Mouse (Mus musculus) megakaryocyte, embryonic 14.5 days (primary cell): Measurements from ENCODE around the gene Ick.

Experiments used
- FLI1 ChIP-seq: IDR thresholded peaks from 2 replicates; pipeline ENCODE4 v1.6.1; 2012; ENCODE audit warnings: low read length, inconsistent platforms, mixed read lengths
- GATA1 ChIP-seq: IDR thresholded peaks from 3 replicates; pipeline ENCODE4 v1.6.1; 2012; ENCODE audit warnings: mixed read lengths, low read length, inconsistent platforms, borderline replicate concordance

DNA sequence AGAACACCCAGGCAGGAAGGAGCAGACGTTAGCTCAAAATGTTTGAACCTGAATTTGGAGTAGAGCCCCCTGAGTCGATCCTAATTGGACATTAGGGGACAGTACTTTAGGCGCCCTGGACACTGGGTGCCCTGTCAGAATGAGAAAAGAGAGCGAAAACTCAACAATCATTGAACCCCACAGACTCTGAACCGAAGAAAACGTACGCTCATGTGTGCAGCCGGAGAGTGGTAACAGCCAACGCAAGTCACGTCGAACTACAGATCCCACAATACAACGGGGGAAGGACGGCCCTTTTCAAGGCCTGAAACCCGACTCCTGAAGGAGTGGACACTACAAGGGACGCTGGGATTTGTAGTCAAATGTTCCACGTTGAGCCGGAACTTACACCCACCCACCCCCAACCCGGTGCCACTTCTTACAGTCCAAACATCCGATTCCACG is at the start of gene Ick, which contains the start of gene Fbxo9:
- TF ChIP-seq GATA1 (no peak), FLI1 (no peak)
